Mouse (Mus musculus) myocyte (in vitro differentiated cells): ENCODE data around the gene Efhd1.

ENCODE experiments used
- MAX ChIP-seq: IDR thresholded peaks from one replicate; pipeline ENCODE4 v1.6.1; 2011; ENCODE audit warnings: low read depth, mild to moderate bottlenecking, control low read depth
- POLR2A ChIP-seq: IDR thresholded peaks from one replicate; pipeline ENCODE4 v1.6.1; 2011; ENCODE audit warnings: low read depth, mild to moderate bottlenecking, control low read depth, moderate library complexity; ENCODE audit not compliant: insufficient read length
- TCF12 ChIP-seq: IDR thresholded peaks from one replicate; pipeline ENCODE4 v1.6.1; 2011; ENCODE audit warnings: mild to moderate bottlenecking, control low read depth; ENCODE audit not compliant: poor library complexity, insufficient read depth, severe bottlenecking
- USF1 ChIP-seq: IDR thresholded peaks from one replicate; pipeline ENCODE4 v1.6.1; 2011; ENCODE audit warnings: low read depth, mild to moderate bottlenecking, control low read depth, moderate library complexity

DNA sequence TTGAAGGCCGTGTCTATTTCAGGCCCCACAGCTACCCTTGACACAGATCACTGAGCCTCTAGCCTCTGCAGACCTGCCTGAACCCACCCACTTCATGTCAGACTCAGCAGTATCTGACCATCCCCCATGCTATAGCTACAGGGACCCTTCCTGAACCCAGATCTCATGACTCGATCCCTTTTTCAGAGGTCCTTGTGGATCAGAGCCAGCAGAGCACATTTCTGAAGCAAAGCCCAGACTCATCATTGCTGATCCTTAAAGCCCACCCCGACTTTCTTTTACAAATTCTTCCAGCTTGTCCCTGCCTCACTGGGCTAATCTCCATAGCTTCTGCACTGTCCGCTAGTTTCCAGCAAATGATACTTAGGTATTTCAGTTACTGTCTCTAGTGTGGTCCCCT is 10.0 kb downstream of the Efhd1 start:
- TF ChIP-seq MAX, result no peak
- no peak for TF ChIP-seq POLR2A
- no peak for TF ChIP-seq USF1
- TF ChIP-seq TCF12, result no peak
